Mouse (Mus musculus) frontal cortex, postnatal 36 days (tissue): ENCODE results near the gene C5ar2.

Source experiments
- DNase-seq, 2 experiments: peaks; one replicate each; pipeline ENCODE4 v3.0.0; 2022; ENCODE audit warnings: low spot score in 2 of 2

C5ar2 gene

GRCm38 (mm10) chr7:16198540-16198939 lies 45.4 kb downstream of the C5ar2 start:
- no peak for DNase-seq

GRCm38 (mm10) chr7:16197166-16197565 lies 46.8 kb downstream of the C5ar2 start:
- no peak for DNase-seq

GRCm38 (mm10) chr7:16196616-16197015 lies 47.3 kb downstream of the C5ar2 start:
- DNase-seq = no peak

- no peak for DNase-seq
These were observed 50.3 kb downstream of the C5ar2 start for GRCm38 (mm10) chr7:16193702-16194101.

- DNase-seq = peak; percentile 79 to 87
These were observed 51.6 kb downstream of the C5ar2 start for GRCm38 (mm10) chr7:16192315-16192714.

GRCm38 (mm10) chr7:16187494-16187893 lies 56.5 kb downstream of the C5ar2 start:
- no peak for DNase-seq
